Mouse (Mus musculus) layer of hippocampus, adult 18-20 months (tissue): Measurements from ENCODE around the gene Pole2. TPM values are rescaled to one million over a fixed set of nuclear protein-coding genes. Genes with fewer than 3 reads are reported as not detected.

ENCODE experiments used
- microRNA-seq, 2 experiments: library from miRNA; unstranded; fragments of <30 nt; microRNA quantifications; one replicate each; pipeline ENCODE4 v1.2.0; 2021
- total RNA-seq, 2 experiments: library from RNA; stranded (reverse); gene quantifications; 2 replicates each; pipeline ENCODE4 v1.2.3; 2021

Pole2 gene
- total RNA-seq, 2 experiments from 2014 or later: 0.20 to 0.28 TPM

Small RNA genes lying within 50 kb of the gene (microRNA-seq; reads per million reads assigned to microRNA genes)
- gene Gm47287 (0 reads per million in 2 experiments), gene Gm47295 (1.7 to 2.5 reads per million in 2 experiments)

Other genes with a start within 250 kb of the Pole2 start
- gene Rps29, start 69.0 kb downstream of the Pole2 start, total RNA-seq: 1,000 to 10,000 TPM; 1,313 to 1,405 TPM
- not detected for gene Lrr1, start 59.4 kb downstream of the Pole2 start, total RNA-seq
- gene Rpl36al, start 44.1 kb downstream of the Pole2 start, total RNA-seq: 100 to 1,000 TPM; 188 to 192 TPM
- 10 to 100 TPM; 25.9 to 27.1 TPM for gene Mgat2, start 44.0 kb downstream of the Pole2 start, total RNA-seq
- gene Gm49383, start 31.1 kb downstream of the Pole2 start, total RNA-seq: 1 to 10 TPM; 5.0 to 5.4 TPM
- gene Dnaaf2, start 29.8 kb downstream of the Pole2 start, total RNA-seq: 1 to 10 TPM; 1.5 to 1.8 TPM
- 1 to 10 TPM; 3.4 to 4.6 TPM for gene Gm49384, start 23.9 kb downstream of the Pole2 start, total RNA-seq
- 10 to 100 TPM; 18.8 to 19.4 TPM for gene Klhdc1, start 13.0 kb upstream of the Pole2 start, total RNA-seq
- 100 to 1,000 TPM; 120 to 125 TPM for gene Klhdc2, start 68.5 kb upstream of the Pole2 start, total RNA-seq
- gene Nemf, start 129.0 kb upstream of the Pole2 start, total RNA-seq: 10 to 100 TPM; 43.5 to 54.5 TPM
- 10 to 100 TPM; 47.2 to 49.9 TPM for gene Arf6, start 144.0 kb upstream of the Pole2 start, total RNA-seq
- gene Gm9887, start 144.3 kb upstream of the Pole2 start, total RNA-seq: not detected